Mouse (Mus musculus) activated CD4-positive, CD25-positive, alpha-beta regulatory T cell (primary cell): ENCODE measurements around the gene Atcay. TPM values are rescaled to one million over a fixed set of nuclear protein-coding genes. Genes with fewer than 3 reads are reported as not detected.

Experiments
- polyA plus RNA-seq, 2 experiments: library from polyadenylated mRNA; unstranded; fragments of 100-300 nt; shearing (Covaris generic); gene quantifications; one replicate each; pipeline ENCODE4 v1.2.1; 2017

Atcay gene
- polyA plus RNA-seq = 1 to 10 TPM; 5.7 to 5.8 TPM

DNA sequence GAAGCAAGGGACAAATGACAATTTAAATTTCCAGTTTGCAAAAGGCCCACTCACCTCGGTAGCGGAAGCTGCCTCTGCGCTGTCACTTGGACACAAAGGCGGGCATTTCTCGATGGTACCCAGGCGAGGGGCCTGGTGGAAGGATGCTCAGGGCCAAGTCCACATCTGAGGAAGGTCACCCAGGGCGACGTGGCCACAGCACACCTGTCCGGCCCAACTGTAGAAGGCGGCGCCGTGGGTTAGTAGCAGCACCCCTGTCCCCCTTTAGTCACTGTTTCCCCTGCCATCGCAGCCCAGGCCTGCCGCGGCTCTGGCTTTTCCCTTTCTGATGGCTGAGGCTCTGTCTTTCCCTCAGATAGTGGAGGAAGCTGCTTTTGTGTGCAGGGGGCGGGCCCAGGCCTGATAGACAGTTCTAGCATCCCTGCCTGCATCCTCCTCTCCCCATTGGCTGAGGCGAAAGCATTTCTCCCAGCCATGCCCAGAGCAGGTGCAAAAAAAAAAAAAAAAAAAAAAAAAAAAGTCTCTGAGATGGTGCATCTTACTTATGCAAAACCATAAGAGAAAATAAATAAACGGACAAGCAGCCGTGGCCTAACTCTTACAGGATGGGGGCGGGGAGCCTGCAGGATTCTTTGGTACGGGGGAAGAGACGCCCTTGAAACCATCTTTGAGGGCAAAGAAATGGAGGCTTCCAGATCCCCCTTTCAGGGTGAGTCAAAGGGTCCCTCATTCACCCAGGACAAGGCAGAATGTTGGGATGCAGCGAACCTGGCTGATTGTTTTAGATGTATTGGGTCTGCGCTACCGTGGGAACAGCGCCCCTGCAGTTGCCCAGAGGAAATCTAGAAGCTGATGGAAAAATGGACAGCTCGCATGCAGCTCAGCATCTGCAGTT is at the start of gene Atcay:
Gene Atcay (minus strand): TSS at position 396 of the 895 bp plus-strand sequence.

DNA sequence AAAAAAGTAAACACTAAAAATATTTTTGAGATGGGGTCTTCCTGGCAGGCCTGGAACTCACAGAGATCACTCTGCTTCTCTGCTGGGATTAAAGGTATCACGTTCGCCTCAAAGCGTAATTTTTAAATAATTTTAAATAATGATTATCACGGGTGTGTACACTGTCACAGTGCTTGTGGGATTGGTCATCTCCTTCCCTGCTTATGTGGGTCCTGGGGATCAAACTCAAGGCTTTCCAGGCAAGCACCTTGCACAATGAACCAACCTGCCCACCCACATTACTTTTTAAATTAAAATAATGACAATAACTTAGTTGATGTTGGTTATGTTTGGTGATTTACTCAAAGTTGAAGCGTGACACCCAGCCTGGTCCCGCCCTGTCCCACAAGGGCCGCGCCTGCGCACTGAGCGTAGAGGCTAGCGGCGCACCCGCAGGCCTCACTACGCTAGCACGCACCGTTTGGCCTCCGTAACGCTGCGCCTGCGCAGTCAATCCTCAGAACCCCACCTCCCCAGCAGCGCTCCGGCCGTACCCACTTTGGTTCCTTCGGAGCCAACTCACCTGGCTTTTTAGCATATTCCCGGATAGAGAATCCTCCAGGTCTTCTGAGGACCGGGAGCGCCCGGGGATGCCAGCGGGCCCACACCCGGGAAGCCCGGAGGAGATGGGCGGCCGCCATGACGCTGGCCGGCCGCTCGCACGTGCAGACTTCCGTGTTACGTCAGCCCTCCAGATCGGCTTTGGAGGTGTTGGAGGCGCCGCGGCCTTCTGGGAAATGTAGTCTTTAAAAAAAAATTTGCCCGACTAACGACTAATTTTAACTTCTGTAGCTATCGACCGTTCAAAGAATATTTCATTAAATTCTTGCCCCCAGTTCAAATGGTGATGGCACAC is 35.8 kb upstream of the Atcay start, which contains the start of the genes Mrpl54 and Apba3:
Gene Mrpl54 (minus strand): TSS at position 724 of the 895 bp plus-strand sequence.
Gene Apba3 (plus strand): TSS at position 750 of the 895 bp plus-strand sequence.

DNA sequence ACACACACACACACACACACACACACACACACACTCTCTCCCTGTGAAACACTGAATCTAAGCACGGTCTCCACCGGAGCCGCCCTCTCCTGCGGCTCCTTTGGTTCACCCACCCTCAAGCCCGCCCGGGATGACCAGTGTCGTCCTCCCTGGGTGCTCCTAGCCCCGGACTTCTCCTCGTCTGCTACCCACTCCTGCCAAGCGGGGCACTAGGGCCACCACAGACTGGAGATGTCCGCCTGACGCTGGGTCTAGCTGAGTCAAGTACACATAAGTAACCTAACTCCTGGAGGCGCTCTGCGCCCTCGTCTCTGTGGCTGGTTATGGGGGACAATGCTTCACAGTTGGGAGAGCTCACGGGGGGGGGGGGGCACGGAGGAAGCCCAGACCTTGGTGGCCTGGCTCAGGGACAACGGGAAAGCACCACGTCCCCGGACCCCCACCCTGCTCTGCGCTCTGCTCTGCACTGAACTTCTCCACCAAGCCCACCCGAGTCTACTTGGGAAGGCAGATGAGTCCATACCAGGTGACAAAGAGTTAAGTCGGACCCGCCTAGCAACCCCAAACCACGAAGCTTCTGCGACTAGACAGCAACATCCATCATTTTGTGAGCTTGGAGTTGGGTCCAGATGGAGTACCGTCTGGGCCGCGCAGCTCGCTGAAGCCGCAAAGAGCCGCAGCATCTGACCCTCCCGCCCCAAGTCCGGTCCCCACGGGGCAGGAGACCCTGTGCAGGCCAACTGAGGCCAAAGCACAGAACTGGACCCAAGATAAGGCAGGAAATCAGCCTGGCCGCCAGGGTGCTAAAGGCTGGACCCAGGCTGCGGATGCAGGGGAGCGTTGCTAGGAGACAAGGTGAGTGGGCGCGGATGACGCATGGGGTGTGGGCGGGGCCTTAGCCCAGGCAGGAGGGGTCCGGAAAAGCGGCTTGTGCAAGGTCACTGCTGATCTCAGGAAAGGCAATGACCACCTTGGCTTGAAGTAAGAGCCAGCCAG is 22.1 kb upstream of the Atcay start, which contains the start of gene Matk:
Gene Matk (plus strand): TSS at position 512 of the 996 bp plus-strand sequence.

DNA sequence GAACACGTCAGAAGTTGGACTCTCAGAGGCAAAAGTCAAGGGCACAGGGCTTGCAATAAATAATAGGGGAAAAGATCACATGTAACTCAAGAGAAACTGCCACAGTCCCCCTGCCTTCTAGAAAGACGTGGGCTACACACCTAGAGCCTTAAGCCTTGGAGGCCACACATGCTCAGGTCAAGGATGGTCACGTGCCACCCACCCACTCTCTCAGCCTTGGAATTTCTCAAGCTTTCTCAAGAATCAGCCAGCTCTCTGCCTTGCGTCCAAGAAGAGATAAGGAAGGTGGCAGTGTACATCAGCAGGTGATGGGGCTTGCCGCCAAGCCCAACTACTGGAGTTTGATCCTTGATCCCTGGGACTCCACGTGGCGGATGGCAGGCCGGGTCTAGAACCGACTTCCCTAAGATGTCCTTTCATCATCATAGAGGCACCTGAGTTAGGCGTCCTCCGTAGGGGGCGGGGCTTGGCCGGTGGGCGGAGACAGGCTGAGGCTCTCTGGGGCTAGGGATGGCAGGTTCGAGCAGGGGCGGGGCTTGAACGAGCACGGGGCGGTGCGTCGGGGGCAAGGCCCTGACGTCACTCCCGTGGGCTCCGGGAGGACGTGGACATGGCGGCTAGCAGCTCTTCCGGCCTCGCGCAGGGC is 2.1 kb upstream of the Atcay start, which contains the start of gene Zfr2:
Gene Zfr2 (plus strand): TSS at position 576 of the 646 bp plus-strand sequence.

DNA sequence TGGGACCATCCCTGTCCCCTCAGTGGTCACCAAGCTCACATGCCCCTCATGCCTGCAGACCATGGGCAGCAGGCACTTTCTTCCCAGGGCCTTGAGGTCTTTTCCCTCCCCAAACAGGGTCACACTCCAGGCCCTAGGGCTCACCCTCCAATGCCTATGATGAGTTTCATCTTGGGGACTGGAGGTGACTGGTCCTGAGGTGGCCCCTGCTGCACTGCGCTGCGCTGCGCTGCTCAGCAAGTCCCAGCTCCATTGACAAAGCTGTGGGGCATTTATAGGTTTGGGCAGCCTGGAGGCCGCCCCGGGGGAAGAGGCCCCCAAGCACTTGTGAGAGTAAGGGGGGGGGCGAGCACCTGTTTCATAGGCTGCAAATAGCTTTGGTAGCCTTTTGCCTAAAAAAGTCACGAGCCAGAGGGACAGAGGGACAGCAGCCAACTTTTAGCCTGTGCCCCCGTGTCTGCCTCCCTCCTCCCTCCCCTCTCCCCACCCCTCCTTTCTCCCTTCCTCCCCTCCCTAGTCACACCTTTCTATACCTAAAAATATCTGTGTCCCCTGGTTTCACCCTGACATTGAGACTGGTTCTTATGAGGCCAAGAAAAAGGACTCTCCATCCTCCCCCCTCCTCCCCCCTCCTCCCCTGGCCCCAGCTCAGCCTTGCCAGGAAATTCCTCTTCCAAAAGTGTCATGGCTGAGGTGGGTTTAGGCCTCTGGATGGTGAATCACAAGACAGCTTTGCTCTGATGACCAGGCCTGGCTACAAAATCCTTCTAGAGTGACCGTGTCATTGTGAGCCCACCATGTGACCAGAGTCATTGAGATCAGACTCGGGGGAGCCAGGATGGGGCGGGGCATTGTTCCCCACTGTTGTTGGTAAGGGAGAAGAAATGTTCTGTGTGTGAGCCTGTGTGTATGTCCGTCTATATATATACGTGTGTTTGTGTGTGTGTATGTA is 28.6 kb downstream of the Atcay start, which contains the start of gene Nmrk2:
Gene Nmrk2 (minus strand): TSS at position 245 of the 952 bp plus-strand sequence.

DNA sequence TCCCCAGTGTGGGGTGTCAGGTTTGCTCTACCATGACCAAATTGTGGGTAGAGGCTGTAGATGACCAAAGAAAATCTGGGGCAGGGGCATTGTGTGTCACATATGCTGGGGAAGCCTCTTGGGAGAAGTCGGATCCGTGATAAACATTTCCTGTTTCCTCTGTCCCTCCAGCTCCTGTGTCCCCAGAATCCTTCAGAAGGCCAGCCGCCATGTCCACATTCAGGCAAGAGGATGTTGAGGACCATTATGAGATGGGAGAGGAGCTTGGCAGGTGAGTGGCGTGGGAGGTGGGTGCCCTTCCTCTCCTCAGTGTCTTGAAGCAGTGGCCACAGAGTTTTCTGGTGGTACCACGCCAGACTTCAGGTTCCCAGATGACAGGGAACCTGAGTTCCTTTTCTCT is 46.8 kb downstream of the Atcay start, which contains the start of gene 4930442H23Rik:
Gene 4930442H23Rik (minus strand): TSS at position 45 of the 400 bp plus-strand sequence.

DNA sequence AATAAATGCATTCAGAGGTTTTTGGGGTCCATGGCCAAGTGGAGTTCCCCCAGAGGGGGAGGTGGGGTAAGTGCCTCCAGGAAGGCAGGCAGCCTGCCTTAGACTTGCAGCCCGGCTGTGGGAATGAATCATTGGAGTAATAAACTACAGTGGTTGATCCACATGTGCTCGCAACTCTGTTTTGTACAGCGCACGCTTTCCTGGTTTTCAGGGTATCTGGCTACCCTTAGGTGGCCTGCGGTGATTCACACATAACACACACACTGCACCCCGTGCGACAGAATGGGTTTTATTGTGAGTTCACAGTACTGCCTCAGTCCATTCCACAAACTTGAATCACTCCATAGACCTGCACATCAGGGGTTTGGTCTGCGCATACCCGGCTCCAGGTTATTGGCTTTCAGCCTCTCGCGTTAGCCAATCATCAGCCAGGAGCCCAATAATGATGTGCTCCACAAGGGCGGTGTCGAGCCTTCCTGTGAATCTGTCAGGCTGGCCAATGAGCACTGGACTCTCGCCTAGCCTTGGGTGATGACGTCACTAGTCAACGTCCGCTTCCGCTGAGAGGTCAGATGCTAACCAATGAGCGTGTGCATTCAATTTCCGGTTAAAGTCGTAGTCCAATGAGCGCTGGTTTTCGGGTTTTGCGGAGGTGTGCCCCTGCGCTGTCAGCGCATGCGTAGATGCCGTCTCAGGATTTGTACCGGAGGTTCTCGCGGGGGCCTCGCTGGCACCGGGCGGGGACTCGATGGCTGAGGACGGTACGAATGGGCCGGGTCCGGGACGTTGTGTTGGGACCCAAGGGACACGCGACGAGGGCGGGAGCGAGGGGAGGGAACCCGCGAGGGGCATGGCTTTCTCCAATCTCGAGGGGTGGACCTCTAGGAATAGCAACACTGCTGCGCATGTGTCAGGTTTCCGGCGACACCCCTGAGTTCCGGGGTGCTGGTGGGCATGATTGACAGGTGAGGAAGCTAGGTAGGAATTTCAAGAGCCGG is 48.0 kb downstream of the Atcay start, which contains the start of gene Dapk3:
Gene Dapk3 (plus strand): TSS at position 670 of the 998 bp plus-strand sequence.

DNA sequence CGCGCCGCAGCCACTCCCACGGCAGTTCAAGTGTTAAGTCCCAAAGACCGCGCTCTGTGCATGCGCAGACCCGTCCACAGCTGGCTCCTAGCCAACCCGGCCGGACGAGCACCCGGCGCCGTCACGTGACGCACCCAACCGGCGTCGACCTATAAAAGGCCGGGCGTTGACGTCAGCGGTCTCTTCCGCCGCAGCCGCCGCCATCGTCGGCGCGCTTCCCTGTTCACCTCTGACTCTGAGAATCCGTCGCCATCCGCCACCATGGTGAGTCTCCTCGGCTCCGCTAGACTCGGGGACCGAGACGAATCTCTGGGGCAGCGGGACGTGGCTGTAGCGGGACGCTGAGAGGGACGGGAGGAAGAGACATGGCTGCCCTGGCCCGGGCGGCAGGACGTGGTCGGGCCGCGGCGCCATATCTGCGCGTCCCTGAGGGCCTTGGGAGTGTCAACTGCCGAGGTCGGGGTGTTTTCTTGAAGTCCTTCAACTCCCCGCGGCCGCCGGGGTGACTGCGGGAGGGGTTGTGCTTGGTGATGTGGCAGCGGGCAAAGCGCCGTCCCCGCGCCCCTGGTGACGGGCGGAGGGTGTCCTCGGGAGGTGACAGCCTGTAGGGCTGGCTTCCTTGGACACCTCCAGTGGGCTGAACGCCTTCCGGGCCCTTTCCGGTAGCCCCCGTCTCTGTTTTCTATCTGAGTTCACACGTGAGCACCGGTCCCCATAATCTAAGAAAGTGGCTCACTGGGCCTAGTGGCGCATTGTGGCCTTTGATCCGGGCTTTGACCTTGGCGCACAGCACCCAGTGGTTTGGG is 54.0 kb downstream of the Atcay start, which contains the start of gene Eef2:
Gene Eef2 (plus strand): TSS at position 166 of the 806 bp plus-strand sequence.

DNA sequence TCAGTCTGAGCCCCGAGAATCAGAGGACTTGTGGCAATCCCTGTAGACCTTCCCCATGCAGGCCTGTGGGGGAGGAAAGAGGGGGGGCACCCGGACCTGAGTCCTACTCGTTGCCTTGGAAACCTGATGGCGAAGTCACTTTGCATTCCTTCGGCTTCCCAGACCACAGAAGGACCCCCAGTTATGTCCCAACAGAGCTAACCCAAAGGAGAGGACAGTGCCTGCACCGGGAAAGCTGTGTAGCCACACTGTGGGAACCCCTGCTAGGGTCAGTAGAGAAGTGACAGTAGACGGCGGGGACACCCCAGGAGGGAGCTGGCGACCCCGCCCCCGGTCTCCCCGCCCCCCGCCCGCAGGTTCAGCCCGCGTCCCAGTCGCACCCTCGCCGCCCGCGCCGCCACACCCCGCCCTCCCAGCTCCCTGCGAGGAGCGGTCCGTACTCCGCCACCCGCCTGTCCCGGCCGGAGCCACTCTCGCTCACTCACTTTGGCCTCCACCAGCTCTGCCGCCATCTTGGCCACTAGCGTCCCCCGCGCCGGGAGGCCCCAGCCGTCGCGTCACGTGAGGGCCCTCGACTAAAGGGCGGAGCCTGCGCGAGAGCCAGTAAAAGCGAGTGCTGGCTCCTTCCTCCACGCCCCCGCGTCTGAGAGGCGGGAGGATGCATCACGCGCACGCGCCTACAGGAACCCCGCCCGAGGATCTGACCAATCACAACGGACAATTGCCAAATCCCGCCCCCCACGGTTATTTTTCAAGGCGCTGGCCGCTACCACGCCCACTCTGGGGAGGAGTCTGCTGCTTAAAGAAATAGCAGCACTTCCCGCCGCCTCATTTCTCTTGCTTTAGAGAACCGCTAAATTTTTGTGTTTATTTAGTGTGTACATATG is 63.2 kb downstream of the Atcay start, which contains the start of gene Pias4:
Gene Pias4 (minus strand): TSS at position 724 of the 887 bp plus-strand sequence.

Other genes with a start within 250 kb of the Atcay start
- gene Gng7, start 215.9 kb downstream of the Atcay start, polyA plus RNA-seq = under 1 TPM in 1 of 2 experiments, not detected in 1; 0.28 TPM
- under 1 TPM in 1 of 2 experiments, not detected in 1; 0.54 TPM for gene Diras1, start 205.2 kb downstream of the Atcay start, polyA plus RNA-seq
- 10 to 100 TPM; 13.9 to 14.7 TPM for gene Slc39a3, start 193.4 kb downstream of the Atcay start, polyA plus RNA-seq
- gene Sgta, start 170.7 kb downstream of the Atcay start, polyA plus RNA-seq = 10 to 100 TPM; 79.3 to 94.4 TPM
- 1 to 10 TPM; 6.0 to 8.7 TPM for gene Thop1, start 160.8 kb downstream of the Atcay start, polyA plus RNA-seq
- gene Creb3l3, start 132.0 kb downstream of the Atcay start, polyA plus RNA-seq = under 1 TPM in 1 of 2 experiments, not detected in 1; 0.22 TPM
- gene Map2k2, start 124.9 kb downstream of the Atcay start, polyA plus RNA-seq = 100 to 1,000 TPM; 162 to 191 TPM
- 10 to 100 TPM; 69.4 to 76.2 TPM for gene Zbtb7a, start 95.6 kb downstream of the Atcay start, polyA plus RNA-seq
- gene Pias4, start 62.9 kb downstream of the Atcay start, polyA plus RNA-seq = 10 to 100 TPM; 42.8 to 50.1 TPM
- gene Eef2, start 54.2 kb downstream of the Atcay start, polyA plus RNA-seq = 100 to 1,000 TPM; 640 to 647 TPM
- 100 to 1,000 TPM in 1 of 2 experiments, 10 to 100 TPM in 1; 95.7 to 104 TPM for gene Dapk3, start 47.8 kb downstream of the Atcay start, polyA plus RNA-seq
- gene 4930442H23Rik, start 47.0 kb downstream of the Atcay start, polyA plus RNA-seq = not detected
- under 1 TPM; 0.19 to 0.47 TPM for gene Nmrk2, start 28.8 kb downstream of the Atcay start, polyA plus RNA-seq
- 1 to 10 TPM; 3.9 to 5.0 TPM for gene Zfr2, start 2.3 kb upstream of the Atcay start, polyA plus RNA-seq
- 100 to 1,000 TPM in 1 of 2 experiments, 10 to 100 TPM in 1; 63.7 to 239 TPM for gene Matk, start 22.1 kb upstream of the Atcay start, polyA plus RNA-seq
- 100 to 1,000 TPM; 153 to 154 TPM for gene Mrpl54, start 36.1 kb upstream of the Atcay start, polyA plus RNA-seq
- 10 to 100 TPM; 33.8 to 50.0 TPM for gene Apba3, start 36.1 kb upstream of the Atcay start, polyA plus RNA-seq
- gene Tjp3, start 60.7 kb upstream of the Atcay start, polyA plus RNA-seq = 10 to 100 TPM in 1 of 2 experiments, 1 to 10 TPM in 1; 9.8 to 36.0 TPM
- gene Pip5k1c, start 62.1 kb upstream of the Atcay start, polyA plus RNA-seq = 10 to 100 TPM; 67.4 to 88.0 TPM
- gene Cactin, start 90.3 kb upstream of the Atcay start, polyA plus RNA-seq = 10 to 100 TPM; 44.2 to 64.0 TPM
- gene Tbxa2r, start 97.9 kb upstream of the Atcay start, polyA plus RNA-seq = 10 to 100 TPM; 48.0 to 67.1 TPM
- gene Gipc3, start 112.4 kb upstream of the Atcay start, polyA plus RNA-seq = under 1 TPM; 0.05 to 0.08 TPM
- gene Hmg20b, start 119.6 kb upstream of the Atcay start, polyA plus RNA-seq = 10 to 100 TPM; 44.4 to 50.7 TPM
- gene Mfsd12, start 126.7 kb upstream of the Atcay start, polyA plus RNA-seq = 1 to 10 TPM; 3.7 to 4.0 TPM
- 1 to 10 TPM in 1 of 2 experiments, under 1 TPM in 1; 0.68 to 1.5 TPM for gene 4930404N11Rik, start 135.0 kb upstream of the Atcay start, polyA plus RNA-seq
- gene Fzr1, start 147.7 kb upstream of the Atcay start, polyA plus RNA-seq = 10 to 100 TPM; 69.7 to 78.9 TPM
- 10 to 100 TPM; 35.0 to 35.8 TPM for gene Dohh, start 153.6 kb upstream of the Atcay start, polyA plus RNA-seq
- gene Gm48551, start 153.6 kb upstream of the Atcay start, polyA plus RNA-seq = 1 to 10 TPM; 2.2 to 4.9 TPM
- 1 to 10 TPM; 1.1 to 1.6 TPM for gene Gm48552, start 158.2 kb upstream of the Atcay start, polyA plus RNA-seq
- gene Smim24, start 162.2 kb upstream of the Atcay start, polyA plus RNA-seq = 10 to 100 TPM in 1 of 2 experiments, 1 to 10 TPM in 1; 6.3 to 12.2 TPM
- 10 to 100 TPM; 14.8 to 22.7 TPM for gene Nfic, start 224.8 kb upstream of the Atcay start, polyA plus RNA-seq